Mouse (Mus musculus): ENCODE data around the gene C1rl.
"Not testable (repeated sequence)": the region's sequence is repeated elsewhere in the genome, so short reads cannot be mapped to it uniquely, and the experiment has no call there.

C1rl gene

GRCm38 (mm10) chr6:124492842-124493561 lies at the start of gene C1rl:
Gene C1rl, plus strand, starts transcription at chr6:124493113.
- DNase-seq (ENCODE audit: low spot score in 2 of 2): peak; percentile 81 to 82

GRCm38 (mm10) chr6:124443338-124443737 lies 49.6 kb upstream of the C1rl start:
- no peak for DNase-seq (ENCODE audit: low spot score in 2 of 2)

- DNase-seq (ENCODE audit: low spot score in 2 of 2): no peak
These were observed 46.9 kb upstream of the C1rl start for GRCm38 (mm10) chr6:124446024-124446423.

GRCm38 (mm10) chr6:124446459-124446858 lies 46.5 kb upstream of the C1rl start:
- DNase-seq (ENCODE audit: low spot score in 2 of 2): no peak

- DNase-seq (ENCODE audit: low spot score in 2 of 2): no peak
These were observed 45.6 kb upstream of the C1rl start for GRCm38 (mm10) chr6:124447356-124447755.

- no peak for DNase-seq (ENCODE audit: low spot score in 2 of 2)
These were observed 44.6 kb upstream of the C1rl start for GRCm38 (mm10) chr6:124448186-124448852.

GRCm38 (mm10) chr6:124448959-124449667 lies 43.8 kb upstream of the C1rl start:
- no peak for DNase-seq (ENCODE audit: low spot score in 2 of 2)

- no peak for DNase-seq (ENCODE audit: low spot score in 2 of 2)
These were observed 43.1 kb upstream of the C1rl start for GRCm38 (mm10) chr6:124449668-124450383.

GRCm38 (mm10) chr6:124451995-124452394 lies 40.9 kb upstream of the C1rl start:
- DNase-seq (ENCODE audit: low spot score in 2 of 2): no peak

- DNase-seq (ENCODE audit: low spot score in 2 of 2): no peak
These were observed 39.2 kb upstream of the C1rl start for GRCm38 (mm10) chr6:124453756-124454155.

GRCm38 (mm10) chr6:124456243-124456642 lies 36.7 kb upstream of the C1rl start:
- DNase-seq (ENCODE audit: low spot score in 2 of 2): no peak

- no peak for DNase-seq (ENCODE audit: low spot score in 2 of 2)
These were observed 35.1 kb upstream of the C1rl start for GRCm38 (mm10) chr6:124457827-124458226.

GRCm38 (mm10) chr6:124458505-124458904 lies 34.4 kb upstream of the C1rl start:
- no peak for DNase-seq (ENCODE audit: low spot score in 2 of 2)

GRCm38 (mm10) chr6:124459388-124459787 lies 33.5 kb upstream of the C1rl start:
- DNase-seq (ENCODE audit: low spot score in 2 of 2): no peak

GRCm38 (mm10) chr6:124463881-124464291 lies 29.0 kb upstream of the C1rl start:
- DNase-seq (ENCODE audit: low spot score in 2 of 2): no peak

- DNase-seq (ENCODE audit: low spot score in 2 of 2): peak; percentile 53 to 76
These were observed 28.3 kb upstream of the C1rl start, which contains the start of gene Clstn3 for GRCm38 (mm10) chr6:124464305-124465271. Gene Clstn3, minus strand, starts transcription at chr6:124464794.

GRCm38 (mm10) chr6:124465299-124465698 lies 27.6 kb upstream of the C1rl start:
- no peak for DNase-seq (ENCODE audit: low spot score in 2 of 2)

- no peak for DNase-seq (ENCODE audit: low spot score in 2 of 2)
These were observed 27.2 kb upstream of the C1rl start for GRCm38 (mm10) chr6:124465729-124466128.

- DNase-seq (ENCODE audit: low spot score in 2 of 2): no peak
These were observed 21.8 kb upstream of the C1rl start for GRCm38 (mm10) chr6:124471121-124471520.

GRCm38 (mm10) chr6:124471783-124472638 lies 20.9 kb upstream of the C1rl start:
- not testable (repeated sequence) for DNase-seq (ENCODE audit: low spot score in 2 of 2)
